Mouse (Mus musculus): ENCODE measurements around the gene Mid1ip1. TPM values are rescaled to one million over a fixed set of nuclear protein-coding genes. Genes with fewer than 3 reads are reported as not detected.

The Mid1ip1 gene
- total RNA-seq, 2 experiments from 2014 or later = 76.7 to 92.1 TPM

Other genes starting within 250 kb of the Mid1ip1 start
- 1,000 to 10,000 TPM; 1,196 to 1,293 TPM for gene Tspan7, start 229.9 kb upstream of the Mid1ip1 start, total RNA-seq (2021)